Mouse (Mus musculus): ENCODE data around the gene Fat3. TPM values are rescaled to one million over a fixed set of nuclear protein-coding genes. Genes with fewer than 3 reads are reported as not detected.

Gene Fat3
- total RNA-seq, 2 experiments from 2014 or later, result 1.2 TPM; not detected in 1

DNA sequence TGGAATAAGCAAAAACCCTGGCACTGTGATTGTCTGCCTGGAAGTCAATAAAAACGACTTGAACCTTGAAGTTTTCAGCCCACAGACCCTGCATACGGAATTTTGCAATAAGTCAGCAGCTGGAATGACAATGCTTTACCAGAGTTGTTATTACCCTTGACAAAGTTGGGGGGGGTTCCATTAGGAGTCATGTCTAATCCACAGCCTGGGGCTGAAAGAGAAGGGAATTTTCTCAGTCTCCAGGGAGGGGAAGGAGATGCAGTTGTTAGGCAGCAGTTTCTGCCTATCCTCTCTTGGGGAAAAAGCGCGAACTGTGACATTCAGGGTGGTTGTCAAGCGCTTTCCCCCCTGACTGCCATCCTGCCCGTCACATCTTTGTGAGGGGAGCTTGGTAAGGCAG lies 60.4 kb downstream of the Fat3 start:
- no peak for ATAC-seq (replicated peaks; ENCODE audit: low FRiP score, poor library complexity, severe bottlenecking)

DNA sequence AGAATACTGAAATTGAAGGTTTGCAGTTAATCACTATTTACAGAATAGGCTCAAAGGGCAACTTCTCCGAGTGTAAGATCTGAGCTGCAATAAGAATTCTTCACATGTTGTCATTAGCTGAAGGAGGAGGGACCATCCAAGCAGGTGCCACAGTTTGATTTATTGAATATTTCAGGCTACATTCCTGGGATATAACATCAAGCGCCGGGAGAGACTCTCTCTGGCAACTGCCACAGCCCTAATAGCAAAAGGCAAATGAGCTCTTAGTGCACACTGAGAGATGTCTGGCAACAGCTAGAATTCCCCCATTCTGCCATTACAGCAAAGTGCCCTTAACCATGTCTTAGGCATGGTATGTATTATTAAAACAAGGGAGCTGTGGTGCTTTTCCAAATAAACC lies 61.1 kb downstream of the Fat3 start:
- ATAC-seq (replicated peaks; ENCODE audit: low FRiP score, poor library complexity, severe bottlenecking), result no peak

DNA sequence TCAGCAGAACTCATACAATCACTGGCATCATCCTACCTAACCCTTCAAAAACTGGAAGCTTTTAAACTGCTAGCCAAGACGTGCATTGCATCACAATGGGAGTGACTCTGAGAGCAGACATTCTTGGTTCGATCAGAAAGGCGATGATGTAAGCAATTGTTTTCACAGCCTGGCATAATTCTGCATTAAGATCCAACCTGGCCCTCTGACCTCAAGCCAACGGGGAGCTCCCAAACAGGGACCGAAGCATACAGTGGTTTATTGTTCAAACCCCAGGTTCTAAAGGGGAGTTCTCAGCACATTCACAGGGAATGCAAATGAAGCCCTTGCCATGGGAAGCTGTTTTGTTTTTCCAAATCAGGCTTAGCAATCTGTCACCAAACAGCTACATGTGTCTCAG lies 63.3 kb downstream of the Fat3 start:
- ATAC-seq (replicated peaks; ENCODE audit: low FRiP score, poor library complexity, severe bottlenecking), result no peak

- no peak for ATAC-seq (replicated peaks; ENCODE audit: low FRiP score, poor library complexity, severe bottlenecking)
These were observed 72.5 kb downstream of the Fat3 start for GRCm38 (mm10) chr9:16428589-16428988.

- ATAC-seq (replicated peaks; ENCODE audit: low FRiP score, poor library complexity, severe bottlenecking), result no peak
These were observed 78.4 kb downstream of the Fat3 start for GRCm38 (mm10) chr9:16422707-16423106.

- no peak for ATAC-seq (replicated peaks; ENCODE audit: low FRiP score, poor library complexity, severe bottlenecking)
These were observed 98.3 kb downstream of the Fat3 start for GRCm38 (mm10) chr9:16402815-16403214.

GRCm38 (mm10) chr9:16398734-16399686 lies 102.1 kb downstream of the Fat3 start:
- ATAC-seq (replicated peaks; ENCODE audit: low FRiP score, poor library complexity, severe bottlenecking), result no peak

DNA sequence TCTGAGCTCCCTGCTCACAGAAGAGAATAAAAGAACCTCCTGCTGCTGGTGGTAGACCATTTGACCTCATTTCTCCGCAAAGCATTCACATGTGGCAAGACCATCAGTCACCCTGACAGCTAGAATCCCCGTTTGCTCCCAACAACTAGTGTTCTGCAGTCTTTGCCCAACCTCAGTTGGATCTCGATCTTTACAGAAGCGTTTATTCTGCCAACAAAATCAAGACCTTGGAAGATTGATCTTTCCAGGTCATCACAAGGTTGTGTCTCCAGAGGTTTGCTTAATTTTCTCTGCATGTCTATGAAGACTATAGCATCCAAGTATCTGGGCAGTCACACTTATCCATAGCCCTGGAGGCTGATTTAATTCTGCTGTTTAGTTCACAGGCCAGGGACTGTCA lies 111.9 kb downstream of the Fat3 start:
- no peak for ATAC-seq (replicated peaks; ENCODE audit: low FRiP score, poor library complexity, severe bottlenecking)

GRCm38 (mm10) chr9:16387527-16387926 lies 113.6 kb downstream of the Fat3 start:
- no peak for ATAC-seq (replicated peaks; ENCODE audit: low FRiP score, poor library complexity, severe bottlenecking)

- ATAC-seq (replicated peaks; ENCODE audit: low FRiP score, poor library complexity, severe bottlenecking), result no peak
These were observed 137.4 kb downstream of the Fat3 start for GRCm38 (mm10) chr9:16363713-16364112.

GRCm38 (mm10) chr9:16361811-16362210 lies 139.3 kb downstream of the Fat3 start:
- ATAC-seq (replicated peaks; ENCODE audit: low FRiP score, poor library complexity, severe bottlenecking), result no peak

- no peak for ATAC-seq (replicated peaks; ENCODE audit: low FRiP score, poor library complexity, severe bottlenecking)
These were observed 144.4 kb downstream of the Fat3 start for GRCm38 (mm10) chr9:16356636-16357035.

- ATAC-seq (replicated peaks; ENCODE audit: low FRiP score, poor library complexity, severe bottlenecking), result no peak
These were observed 146.2 kb downstream of the Fat3 start for GRCm38 (mm10) chr9:16354906-16355305.

DNA sequence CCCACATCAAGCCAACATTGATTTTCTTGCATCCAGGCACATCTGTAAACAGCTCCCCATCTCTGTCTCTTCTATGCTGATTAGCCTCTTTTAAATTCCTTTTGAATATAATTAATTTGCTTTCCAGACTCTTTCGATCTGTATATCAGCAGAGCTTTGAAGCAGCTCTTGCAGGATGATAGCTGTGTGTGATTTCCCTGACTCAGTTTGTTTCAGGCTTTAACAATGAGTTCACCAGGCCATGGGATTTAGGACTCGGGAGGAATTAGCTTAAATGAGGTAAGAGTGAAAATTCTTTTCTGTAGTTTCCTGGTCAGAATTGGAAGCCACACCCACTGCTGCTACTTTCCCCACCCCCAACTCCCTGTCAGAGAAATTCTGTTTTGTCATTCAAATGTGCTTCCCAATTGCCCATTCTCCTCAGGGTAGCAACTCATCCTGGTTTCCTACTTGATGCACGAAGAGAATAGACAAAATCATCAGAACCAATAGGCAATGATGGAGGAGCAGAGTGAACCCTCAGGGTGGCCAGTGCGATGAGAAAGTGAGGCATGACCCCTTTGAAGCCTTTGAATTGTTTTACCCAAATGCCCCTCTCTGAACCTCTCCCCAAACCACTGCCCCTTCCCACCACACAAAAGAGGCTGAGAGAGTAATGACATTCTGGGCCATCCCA lies 147.9 kb downstream of the Fat3 start:
- no peak for ATAC-seq (replicated peaks; ENCODE audit: low FRiP score, poor library complexity, severe bottlenecking)

DNA sequence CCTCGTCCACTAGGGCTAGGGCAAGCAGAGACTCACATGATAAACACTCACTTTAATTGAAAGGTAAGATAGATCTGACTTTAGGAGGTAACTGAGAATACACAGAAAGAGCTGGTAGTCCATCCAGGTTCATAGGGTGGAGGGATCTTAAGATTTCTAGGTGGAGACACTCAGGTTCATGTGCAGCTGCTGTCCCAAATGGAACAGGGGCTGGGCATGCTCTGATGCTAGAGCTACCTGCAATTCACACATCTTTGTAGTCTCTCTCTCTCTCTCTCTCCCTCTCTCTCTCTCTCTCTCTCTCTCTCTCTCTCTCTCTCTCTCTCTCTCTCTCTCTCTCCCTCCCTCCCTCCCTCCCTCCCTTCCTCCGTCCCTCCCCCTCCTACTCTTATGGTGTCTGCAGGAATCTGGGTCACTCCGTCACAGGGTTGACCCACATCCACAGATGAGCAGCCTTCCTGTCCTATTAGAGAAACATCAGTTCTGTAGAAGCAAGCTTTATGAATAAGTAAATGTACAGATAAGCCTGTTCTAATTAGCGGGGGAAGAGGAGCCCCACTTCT lies 148.5 kb downstream of the Fat3 start:
- no peak for ATAC-seq (replicated peaks; ENCODE audit: low FRiP score, poor library complexity, severe bottlenecking)

DNA sequence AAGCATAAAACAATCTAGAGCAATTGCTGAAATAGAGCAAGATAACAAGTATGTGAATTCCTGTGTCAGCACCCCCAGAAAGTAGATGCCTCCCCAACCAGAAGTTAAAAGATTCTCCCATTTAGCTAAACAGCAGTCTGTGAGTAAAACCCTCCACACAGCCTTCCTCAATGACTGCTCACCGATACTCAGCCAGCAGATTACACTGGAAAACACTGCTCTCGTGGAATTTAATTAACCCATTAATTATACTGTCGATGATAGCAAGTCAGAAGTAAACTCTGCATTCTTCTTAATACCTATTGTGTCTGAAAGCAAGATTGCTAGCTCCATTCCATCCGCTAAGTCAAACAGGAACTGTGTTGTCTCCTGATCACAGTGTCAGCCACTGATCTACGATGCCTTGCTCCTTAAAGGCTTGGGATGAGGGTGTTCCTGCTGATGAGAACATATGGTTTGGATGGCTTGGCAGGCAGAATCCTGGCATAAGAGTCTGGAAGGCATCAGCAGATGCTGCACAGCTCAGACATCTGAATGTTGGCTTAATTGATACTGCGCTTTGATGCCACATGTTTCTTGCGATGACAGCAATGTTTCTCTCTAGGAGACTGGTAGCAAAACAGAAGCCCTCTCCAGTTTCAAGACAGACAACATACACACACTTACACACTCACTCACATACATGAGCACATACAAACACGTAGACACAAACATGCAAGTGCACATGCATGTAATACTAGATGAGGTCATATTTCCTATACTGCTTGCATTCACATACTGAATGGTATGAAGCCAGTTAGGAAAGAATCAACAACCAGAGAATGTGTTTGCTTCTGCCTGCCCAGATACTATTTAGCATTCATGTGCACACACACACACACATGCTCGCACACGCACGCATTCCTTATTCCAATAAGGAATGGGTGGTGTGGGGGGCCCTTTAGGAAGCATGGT lies 155.9 kb downstream of the Fat3 start:
- no peak for ATAC-seq (replicated peaks; ENCODE audit: low FRiP score, poor library complexity, severe bottlenecking)

DNA sequence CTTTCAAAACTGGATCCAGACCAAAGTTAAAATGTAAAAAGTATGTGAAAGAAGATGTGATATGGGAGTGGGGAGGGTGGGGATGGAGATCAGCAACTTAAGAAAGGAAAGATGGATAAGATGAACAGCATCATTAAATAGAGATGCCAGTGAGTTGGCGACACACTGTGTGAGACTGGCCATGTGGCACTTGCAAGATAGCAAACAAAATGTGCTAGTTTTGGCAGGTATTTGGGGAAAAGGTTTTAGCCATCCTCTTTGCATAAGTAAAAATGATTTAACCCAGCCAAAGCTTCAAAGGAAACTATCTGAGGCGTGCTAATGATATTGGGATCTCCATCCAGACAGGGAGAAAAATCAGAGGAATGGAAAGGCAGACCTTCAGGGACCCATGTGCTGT lies 157.9 kb downstream of the Fat3 start:
- ATAC-seq (replicated peaks; ENCODE audit: low FRiP score, poor library complexity, severe bottlenecking), result no peak

DNA sequence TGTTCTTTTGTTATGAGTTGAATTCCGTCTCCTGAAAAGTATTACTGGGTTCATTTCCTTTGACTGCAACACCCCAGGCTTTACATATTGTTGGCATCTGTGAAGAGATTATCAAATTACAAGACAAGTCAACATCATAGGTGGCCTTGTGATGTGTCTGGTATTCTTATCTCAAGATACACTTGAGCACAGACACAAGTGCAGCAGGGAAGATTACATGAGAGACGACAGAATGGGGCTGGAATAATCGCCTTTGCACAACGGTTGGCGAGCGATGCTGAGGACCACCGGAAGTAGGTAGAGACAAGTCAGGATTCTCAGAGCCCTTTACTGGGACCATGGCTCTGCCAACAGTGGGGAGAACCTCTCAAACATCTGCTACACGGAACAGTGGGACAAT lies 158.5 kb downstream of the Fat3 start:
- no peak for ATAC-seq (replicated peaks; ENCODE audit: low FRiP score, poor library complexity, severe bottlenecking)

DNA sequence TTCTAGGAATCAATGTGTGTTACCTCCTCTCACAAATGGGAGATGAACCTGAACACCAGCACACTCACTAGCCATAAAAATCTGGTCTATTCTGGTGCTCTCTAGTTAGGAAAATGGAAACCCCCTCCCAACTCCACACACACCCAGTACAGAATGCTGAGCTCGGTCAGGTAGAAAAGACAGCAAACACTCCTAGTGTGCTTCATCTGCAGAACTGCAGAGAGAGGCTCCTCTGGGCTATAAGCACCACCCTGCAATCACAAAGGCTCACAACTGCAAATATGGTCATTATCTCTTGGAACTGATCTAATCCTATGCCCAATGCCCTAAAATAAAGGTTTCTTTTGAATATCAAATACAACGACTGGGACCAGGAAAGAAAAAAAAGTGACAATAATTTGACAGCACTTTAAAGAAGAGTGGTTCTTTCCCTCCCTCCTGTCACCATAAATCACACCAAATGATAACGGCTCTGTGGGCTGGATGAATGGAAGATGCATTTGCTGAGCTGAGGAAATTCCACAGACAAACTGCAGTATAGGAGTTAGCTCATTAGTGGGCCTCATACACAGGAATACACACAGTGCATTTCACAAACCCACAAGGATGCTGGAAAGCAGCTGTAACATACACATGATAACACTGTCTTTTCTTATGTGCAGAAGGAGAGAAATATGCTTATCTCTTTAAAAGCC lies 170.6 kb downstream of the Fat3 start:
- ATAC-seq (replicated peaks; ENCODE audit: low FRiP score, poor library complexity, severe bottlenecking), result no peak

Measured in erythroblast, adult 5-6 weeks (primary cell).